ENCODE assay signal across 6 mouse cellular contexts in the genomic region with DNA sequence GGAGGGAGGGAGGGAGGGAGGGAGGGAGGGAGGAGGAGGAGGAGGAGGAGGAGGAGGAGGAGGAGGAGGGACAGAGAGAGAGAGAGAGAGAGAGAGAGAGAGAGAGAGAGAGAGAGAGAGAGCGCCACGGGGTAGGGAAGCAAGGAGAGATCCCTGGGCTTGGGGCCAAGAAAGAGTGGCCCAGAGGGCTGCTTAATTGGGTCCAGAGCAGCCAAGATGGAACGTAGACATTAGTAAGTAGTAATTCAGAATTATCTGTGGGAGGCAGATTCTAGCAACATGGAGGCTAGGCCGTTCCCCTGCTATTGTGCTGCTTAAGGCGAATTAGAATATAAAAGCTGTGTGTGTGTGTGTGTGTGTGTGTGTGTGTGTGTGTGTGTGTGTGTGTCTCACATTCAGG.
DNase-seq lines count a peak whose midpoint lies in the region; ATAC-seq lines count a peak whose summit lies in the region.
"Not testable (repeated sequence)": the region's sequence is repeated elsewhere in the genome, so short reads cannot be mapped to it uniquely, and the experiment has no call there.

No protein-coding gene starts in this region.

- not testable (repeated sequence) for H3K9ac ChIP-seq in forebrain, embryonic 14.5 days (ENCODE audit: low read length); hindbrain, embryonic 16.5 days (ENCODE audit: low read depth, low read length); limb, embryonic 13.5 days; neural tube, embryonic 13.5 days

- peak; percentile 61; the same call in 1 of the 2 replicates for ATAC-seq in forebrain, embryonic 14.5 days
- 0 out of 2 replicates have a peak, but pooled peaks have one; percentile 40 for ATAC-seq in hindbrain, embryonic 16.5 days
- peak; percentile 30; the same call in 1 of the 2 replicates for ATAC-seq in limb, embryonic 13.5 days (ENCODE audit: low FRiP score, low read depth)
- ATAC-seq in neural tube, embryonic 13.5 days (ENCODE audit: low read depth), result peak; percentile 72; the same call in 1 of the 2 replicates

- H3K4me3 ChIP-seq in forebrain, embryonic 14.5 days (ENCODE audit: low read depth, low read length); hindbrain, embryonic 16.5 days (ENCODE audit: low read length); limb, embryonic 13.5 days; neural tube, embryonic 13.5 days: not testable (repeated sequence)

- H3K9me3 ChIP-seq in forebrain, embryonic 14.5 days (replicated peaks; ENCODE audit: control insufficient read depth, low read length); hindbrain, embryonic 16.5 days (ENCODE audit: control insufficient read depth, low read length); limb, embryonic 13.5 days; neural tube, embryonic 13.5 days: not testable (repeated sequence)

- not testable (repeated sequence) for H3K4me2 ChIP-seq in forebrain, embryonic 14.5 days (ENCODE audit: low read length); hindbrain, embryonic 16.5 days (ENCODE audit: low read length); limb, embryonic 13.5 days (replicated peaks); neural tube, embryonic 13.5 days

- H3K27ac ChIP-seq in forebrain, embryonic 14.5 days (ENCODE audit: low read depth, low read length); hindbrain, embryonic 16.5 days (ENCODE audit: low read depth, low read length); limb, embryonic 13.5 days; neural tube, embryonic 13.5 days (replicated peaks): not testable (repeated sequence)

- H3K27me3 ChIP-seq in forebrain, embryonic 14.5 days (replicated peaks; ENCODE audit: control insufficient read depth, insufficient read depth, low read length); hindbrain, embryonic 16.5 days (replicated peaks; ENCODE audit: control insufficient read depth, insufficient read depth, low read length); limb, embryonic 13.5 days; neural tube, embryonic 13.5 days: not testable (repeated sequence)

- not testable (repeated sequence) for H3K36me3 ChIP-seq in forebrain, embryonic 14.5 days (ENCODE audit: control insufficient read depth, insufficient read depth, low read length); hindbrain, embryonic 16.5 days (ENCODE audit: control insufficient read depth, insufficient read depth, low read length); limb, embryonic 13.5 days; neural tube, embryonic 13.5 days

- H3K4me1 ChIP-seq in forebrain, embryonic 14.5 days (ENCODE audit: control insufficient read depth, insufficient read depth, low read length); hindbrain, embryonic 16.5 days (ENCODE audit: control insufficient read depth, insufficient read depth, low read depth, low read length); limb, embryonic 13.5 days; neural tube, embryonic 13.5 days (replicated peaks): not testable (repeated sequence)

- 35% methylated on average over 5 of the region's 5 CpGs for WGBS in forebrain, embryonic 14.5 days
- WGBS in hindbrain, embryonic 16.5 days, result 42% methylated on average over 5 of the region's 5 CpGs
- 51% methylated on average over 5 of the region's 5 CpGs for WGBS in limb, embryonic 13.5 days
- WGBS in neural tube, embryonic 13.5 days, result 37% methylated on average over 5 of the region's 5 CpGs

- peak; percentile 22 for DNase-seq in brain, adult 2 months (ENCODE audit: low read depth, low spot score)
- DNase-seq in cerebellum, postnatal 14 days, result peak; percentile 42 to 57
- DNase-seq in forebrain, embryonic 14.5 days (ENCODE audit: low spot score), result peak; percentile 65
